Mouse (Mus musculus): ENCODE data around the gene Blvrb. TPM values are rescaled to one million over a fixed set of nuclear protein-coding genes. Genes with fewer than 3 reads are reported as not detected.

Blvrb gene
- total RNA-seq (2021) = 10 to 100 TPM; 29.0 to 36.5 TPM
- long read RNA-seq, experiment 1, transcript Blvrb-201 (5 exons, 1,028 nt) = major isoform, 18 of 20 reads
- long read RNA-seq, experiment 1, partial matches to known transcripts = 0 of 20 reads
- long read RNA-seq, experiment 1, other reads (novel, unspliced or antisense) = 0 of 20 reads
- long read RNA-seq, experiment 2, transcript Blvrb-201 (5 exons, 1,028 nt) = major isoform, 23 of 26 reads
- long read RNA-seq, experiment 2, partial matches to known transcripts = 0 of 26 reads
- long read RNA-seq, experiment 2, other reads (novel, unspliced or antisense) = 1 of 26 reads

DNA sequence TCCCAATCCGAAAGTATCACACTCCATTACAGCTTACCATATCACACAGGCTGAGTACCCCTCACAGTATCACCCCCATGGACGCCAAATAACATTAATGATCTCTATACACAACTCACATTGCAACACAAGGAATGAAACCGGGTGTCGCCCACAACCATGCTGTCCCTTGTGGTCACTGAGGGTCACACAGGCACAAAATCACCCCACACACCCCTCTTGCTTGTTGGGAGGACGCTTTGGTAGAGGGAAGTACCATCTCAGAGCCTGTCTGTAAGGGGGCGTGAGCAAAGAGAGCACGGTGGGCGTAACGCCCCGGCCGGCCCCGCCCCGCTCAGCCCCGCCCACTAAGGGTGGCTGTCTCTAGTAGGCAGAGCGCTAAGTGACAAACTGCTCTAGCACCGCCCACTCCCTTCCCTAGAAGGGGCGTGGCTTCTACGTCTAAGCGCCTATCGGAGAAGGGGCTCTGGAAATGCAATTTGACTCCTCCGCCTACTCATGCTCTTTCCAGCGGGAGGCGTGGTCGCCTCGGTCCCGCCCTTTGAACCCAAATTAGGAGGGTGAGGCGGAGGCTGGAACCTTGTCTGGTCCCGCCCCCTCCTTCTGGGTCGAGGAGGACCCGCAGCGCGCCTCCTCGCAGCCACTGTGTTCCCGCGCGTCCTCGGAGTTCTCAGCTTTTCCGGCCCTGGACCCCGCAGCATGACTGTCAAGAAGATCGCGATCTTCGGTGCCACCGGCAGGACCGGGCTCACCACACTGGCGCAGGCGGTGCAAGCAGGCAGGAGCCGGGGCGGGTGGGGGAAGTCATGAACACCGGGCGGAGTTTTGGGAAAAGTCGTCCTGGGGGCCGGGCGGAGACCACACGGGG lies at the start of gene Blvrb, which contains the start of gene Sptbn4:
Blvrb (plus strand) TSS at position 560 of the 868 bp plus-strand sequence.
Sptbn4 (minus strand) TSS at position 268 of the 868 bp plus-strand sequence.
- DNase-seq (ENCODE audit: low spot score in 2 of 2) = peak; percentile 90 to 97

DNA sequence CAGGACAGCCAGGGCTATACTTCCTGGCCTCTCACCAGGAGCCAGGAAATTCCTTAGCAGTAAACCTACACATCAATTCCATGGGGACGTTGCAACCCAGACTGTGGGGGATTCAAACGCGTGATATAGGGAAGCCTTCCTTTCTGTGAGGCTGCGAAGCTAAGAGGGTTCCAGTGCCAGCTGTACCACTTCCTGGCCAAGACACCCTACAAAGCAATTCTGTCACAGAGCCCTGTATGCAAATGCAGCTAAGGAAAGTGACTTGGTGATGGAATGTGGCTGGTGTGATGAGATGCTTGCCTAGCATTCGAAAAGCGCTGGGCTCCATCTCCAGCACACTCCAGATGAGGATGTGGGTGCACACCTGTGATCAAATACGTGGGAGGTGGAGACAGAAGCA lies 47.2 kb upstream of the Blvrb start:
- no peak for DNase-seq (ENCODE audit: low spot score in 2 of 2)

DNA sequence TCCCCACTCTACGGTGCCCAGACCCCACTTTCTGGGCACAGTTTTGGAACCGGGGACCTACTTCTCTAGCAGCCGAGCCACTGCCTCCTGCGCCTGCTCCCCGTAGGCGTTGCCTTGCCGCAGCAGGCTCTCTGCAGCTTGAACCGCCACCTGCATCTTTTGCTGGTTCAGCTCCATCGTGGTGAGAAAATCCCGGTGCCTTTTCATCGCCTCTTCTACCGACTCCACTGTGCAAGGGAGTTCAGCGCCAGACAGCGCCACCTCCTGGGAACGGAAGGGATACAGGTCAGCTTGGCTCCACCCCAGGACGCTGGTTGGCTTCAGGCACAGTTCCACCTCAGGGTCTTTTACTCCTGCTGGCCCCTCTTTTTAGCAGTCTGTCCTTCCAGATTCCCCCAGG lies 45.1 kb upstream of the Blvrb start:
- peak; percentile 45 to 63 for DNase-seq (ENCODE audit: low spot score in 2 of 2)

DNA sequence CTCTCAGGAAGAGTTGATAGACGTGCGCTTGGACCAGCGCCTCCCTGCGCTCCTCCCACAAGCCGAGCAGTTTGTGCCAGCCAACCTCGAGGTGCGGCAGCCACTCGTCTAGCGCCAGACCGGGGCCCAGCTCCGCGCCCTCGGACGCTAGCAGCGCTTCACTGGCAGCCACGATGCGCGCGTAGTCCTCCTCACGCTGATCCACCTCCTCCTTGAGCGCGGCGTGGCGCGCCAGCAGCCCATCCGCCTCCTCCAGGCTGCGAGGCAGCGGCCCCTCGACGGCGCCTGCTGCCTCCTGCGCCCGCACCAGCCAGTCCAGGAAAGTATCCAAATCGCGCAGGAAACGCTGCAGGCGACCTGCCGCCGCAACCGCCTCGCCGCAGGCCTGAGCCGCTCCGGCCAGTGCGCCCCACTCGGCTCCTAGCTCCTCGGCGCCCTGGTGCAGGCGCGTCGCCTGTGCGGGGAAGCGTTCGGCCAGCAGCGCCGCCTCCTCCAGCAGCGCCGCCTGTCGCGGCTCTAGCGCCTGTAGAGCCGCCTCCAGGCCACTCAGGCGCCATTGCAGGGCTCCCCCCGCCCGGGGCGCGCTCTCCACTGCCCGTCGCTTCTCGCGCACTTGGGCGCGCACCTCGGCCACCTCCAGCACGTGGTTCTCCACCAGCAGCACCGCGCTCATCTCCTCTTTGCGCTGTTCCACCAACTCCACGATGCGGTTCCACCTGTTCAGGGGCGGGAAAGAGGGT lies 43.4 kb upstream of the Blvrb start:
- no peak for DNase-seq (ENCODE audit: low spot score in 2 of 2)

DNA sequence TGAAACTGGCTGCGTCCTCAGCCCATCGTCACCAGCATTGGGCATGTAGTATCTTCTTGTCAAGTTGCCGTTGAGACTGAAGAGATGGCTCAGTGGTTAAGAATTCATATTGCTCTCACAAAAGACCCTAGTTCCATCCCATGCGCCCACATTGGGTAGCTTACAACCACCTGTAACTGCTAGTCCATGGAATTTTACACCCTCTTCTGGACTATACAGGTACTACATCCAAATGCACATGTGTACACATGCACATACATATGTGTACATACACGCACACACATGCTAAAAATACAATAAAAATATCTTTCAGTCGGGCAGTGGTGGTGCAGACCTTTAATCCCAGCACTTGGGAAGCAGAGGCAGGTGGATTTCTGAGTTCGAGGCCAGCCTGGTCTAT lies 41.3 kb upstream of the Blvrb start:
- no peak for DNase-seq (ENCODE audit: low spot score in 2 of 2)

DNA sequence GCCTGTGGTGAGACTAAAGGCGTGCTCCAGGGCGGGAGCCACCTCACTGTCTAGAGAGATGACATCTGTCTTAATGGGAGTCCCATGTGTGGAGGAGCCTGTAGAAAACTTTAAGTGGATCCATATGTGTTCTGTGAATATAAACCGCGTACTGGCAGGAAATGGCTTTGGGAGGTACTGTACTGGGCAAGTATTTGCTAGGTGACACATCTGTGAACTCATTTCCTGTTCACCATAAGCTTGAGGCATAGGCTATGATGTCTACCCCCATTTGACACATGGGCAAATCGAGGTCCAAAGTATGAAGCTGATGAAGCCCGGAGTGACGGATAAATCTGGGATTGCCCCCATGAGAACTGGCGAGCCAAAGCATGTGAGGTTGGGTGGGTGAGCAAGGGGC lies 40.0 kb upstream of the Blvrb start:
- no peak for DNase-seq (ENCODE audit: low spot score in 2 of 2)

DNA sequence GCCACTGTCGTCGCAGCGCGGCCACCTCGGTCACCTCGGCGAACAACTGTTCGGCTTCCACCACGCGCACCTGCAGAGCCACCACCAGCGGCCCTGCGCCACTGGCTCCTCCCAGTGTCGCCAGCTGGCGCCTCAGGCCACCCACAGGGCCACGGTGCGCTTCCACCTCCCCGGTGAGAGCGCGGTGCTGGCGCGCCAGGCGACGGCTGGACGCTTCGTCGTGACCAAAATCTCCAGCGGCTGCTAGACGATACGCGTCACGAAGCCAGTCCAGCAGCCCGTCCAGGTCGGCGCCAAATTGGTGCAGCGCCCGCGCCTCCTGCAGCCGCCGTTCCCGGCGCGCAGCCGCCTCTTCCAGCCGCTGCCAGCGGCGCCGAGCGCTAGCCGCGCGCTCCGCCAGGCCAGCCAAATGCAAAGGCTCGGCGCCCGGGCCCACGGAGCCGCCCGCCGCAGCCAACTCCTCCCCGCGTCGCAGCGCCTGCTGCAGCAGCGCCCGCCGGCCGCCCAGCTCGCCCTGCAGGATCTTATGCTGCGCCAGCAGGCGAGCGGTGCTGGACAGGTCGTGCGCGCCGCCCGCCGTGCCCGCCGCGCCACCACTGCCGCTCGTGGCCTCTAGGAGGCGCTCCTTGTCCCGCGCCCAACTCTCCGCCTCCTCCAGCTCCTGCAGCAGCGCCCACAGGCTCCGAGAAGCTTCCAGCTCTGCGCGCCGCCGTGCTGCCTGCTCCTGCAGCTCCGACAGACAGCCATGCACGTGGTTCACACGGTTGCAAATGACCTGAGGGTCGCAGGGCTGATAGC lies 39.2 kb upstream of the Blvrb start:
- peak; percentile 57 to 66 for DNase-seq (ENCODE audit: low spot score in 2 of 2)

DNA sequence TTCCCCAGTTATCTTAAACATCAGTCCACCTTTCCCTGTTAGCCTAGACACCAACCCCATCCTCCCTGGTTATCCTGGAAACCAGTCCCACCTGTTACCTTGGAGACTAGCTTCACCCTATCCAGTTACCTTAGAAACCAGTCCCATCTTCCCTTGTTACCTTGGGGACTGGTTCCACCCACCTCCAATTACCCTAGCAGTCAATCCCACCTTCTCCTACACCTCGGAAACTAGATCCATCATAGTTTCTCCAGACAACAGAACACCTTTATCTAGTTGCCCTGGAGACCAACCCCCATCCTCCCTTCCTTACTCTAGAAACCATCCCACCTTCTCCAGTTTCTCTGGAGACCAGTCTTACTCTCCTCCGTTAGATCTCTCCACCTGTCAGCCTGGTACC lies 30.6 kb upstream of the Blvrb start:
- no peak for DNase-seq (ENCODE audit: low spot score in 2 of 2)

DNA sequence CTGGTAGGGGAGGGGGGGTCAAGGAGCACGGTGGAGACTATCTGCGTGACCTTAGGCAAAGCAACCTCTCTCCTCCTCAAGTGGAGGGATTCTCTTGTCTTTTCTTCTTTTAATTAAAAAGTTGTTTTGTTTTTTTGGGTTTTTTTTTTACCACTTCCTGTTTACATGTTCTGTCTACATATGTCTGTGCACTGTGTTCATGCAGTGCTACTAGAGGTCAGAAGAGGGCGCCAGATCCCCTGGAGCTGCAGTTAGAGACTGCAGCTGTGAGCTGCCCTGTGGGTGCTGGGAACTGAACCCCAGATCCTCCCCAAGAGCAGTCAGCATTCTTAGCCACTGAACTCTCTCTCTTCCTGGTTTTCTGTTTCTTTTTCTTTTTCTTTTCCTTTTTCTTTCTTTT lies 28.7 kb upstream of the Blvrb start:
- DNase-seq (ENCODE audit: low spot score in 2 of 2) = no peak

DNA sequence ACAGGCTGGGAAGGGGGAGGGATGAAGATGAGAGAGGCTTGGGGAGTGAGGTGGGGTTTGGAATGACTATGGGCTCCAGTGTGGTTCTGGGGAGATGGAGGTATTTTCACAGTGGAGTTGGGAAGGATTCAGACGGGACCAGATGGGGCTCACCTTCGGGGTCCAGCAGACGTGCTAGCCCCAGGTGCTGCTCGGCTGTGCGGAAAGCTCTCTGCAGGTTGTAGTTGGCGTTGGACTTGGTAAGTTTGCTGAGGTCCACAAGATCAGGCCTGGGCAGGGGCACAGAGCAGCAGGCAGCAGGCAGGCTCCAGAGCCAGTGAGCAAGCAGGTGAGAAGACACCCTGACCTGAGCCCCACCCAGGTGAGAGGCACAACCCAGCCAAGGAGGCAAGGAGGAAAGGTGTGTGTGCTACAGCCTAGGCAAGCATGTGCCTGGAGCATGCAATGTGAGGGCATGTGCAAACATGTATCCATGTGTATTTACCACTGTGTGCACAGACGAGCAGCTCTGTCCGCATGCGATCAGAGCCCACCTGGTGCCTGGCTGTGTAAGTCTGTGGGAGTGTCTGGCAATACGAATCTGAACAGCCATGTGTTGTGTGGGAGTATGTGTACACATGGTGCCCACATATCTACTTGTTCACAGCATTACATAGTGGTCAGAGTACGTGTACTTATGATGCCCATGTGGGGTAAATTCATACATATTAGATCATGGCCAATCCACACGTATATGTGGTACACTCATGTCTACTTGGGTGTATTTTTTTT lies 24.0 kb upstream of the Blvrb start:
- DNase-seq (ENCODE audit: low spot score in 2 of 2) = no peak

DNA sequence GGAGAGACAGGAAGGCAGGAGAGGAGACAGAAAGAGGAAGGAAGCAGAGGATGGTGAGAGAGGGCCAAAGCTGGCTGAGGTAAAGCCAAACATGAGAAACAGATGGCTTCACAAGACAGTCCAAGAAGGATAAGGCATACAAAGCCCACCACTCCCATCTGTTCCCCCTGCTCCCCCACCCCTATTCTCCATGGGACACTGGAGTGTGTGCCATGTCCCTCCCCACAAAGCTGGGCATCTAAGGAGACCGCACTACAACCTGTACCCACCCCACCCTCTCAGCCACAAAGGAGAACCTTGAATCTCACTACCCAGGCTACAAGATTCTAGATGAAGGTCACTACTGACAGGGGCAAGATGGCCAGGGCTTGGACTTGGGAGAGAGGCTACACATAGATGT lies 20.4 kb upstream of the Blvrb start:
- no peak for DNase-seq (ENCODE audit: low spot score in 2 of 2)

DNA sequence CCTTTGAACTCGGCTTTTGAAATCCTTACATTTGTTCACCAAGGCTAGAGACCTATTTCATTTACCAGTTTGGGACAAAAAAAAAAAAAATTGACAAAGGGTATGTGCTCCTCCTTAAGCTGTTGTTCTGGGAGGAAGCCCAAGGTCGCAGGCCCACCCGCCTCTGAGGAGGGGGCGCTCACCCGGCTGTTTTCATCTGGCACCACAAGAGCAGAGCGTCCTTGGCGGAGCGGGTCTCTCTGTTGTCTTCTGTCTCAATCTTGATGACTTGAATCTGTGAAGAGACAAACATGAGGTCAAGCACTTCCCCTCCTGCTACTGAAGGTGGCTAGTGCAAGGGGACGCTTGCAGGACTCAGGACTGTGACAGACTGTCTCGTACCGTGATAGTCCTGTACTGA lies 19.8 kb upstream of the Blvrb start:
- DNase-seq (ENCODE audit: low spot score in 2 of 2) = no peak

DNA sequence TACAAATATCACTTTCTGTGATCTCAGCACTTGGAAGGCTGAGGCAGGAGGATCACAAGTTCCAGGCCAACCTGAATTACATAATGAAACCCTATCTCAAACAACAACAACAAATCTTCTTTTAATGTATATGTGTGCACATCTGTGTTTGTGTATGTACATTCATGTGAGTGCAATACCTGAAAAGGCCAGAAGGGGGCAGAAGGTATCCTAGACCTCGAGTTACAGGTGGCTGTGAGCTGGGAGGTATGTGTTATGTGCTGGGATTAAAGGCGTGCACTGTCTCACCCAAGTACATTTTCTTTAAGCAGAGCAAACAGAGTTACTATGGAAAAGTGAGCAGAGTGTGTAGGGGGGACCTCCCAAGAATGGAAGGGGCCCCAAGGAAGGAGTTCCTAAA lies 18.6 kb upstream of the Blvrb start:
- no peak for DNase-seq (ENCODE audit: low spot score in 2 of 2)

DNA sequence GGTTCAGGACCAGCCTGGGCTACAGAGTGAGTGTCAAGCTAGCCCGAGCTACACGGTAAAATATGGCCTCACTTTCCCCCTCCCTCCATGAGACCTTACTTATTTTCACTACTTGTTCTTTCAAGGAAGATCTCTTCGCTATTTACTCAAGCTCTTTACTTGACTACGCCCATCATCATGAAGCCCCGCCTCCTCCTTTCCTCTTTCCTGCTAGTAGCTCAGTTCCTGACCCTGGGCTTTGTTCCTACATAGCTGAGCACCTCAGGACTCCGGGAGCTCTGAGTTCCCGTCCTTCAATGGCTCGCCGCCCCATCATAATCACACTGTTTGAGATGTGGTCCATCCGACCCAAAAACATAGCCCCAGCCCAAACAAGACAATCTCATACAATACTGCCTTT lies 14.4 kb upstream of the Blvrb start:
- no peak for DNase-seq (ENCODE audit: low spot score in 2 of 2)

DNA sequence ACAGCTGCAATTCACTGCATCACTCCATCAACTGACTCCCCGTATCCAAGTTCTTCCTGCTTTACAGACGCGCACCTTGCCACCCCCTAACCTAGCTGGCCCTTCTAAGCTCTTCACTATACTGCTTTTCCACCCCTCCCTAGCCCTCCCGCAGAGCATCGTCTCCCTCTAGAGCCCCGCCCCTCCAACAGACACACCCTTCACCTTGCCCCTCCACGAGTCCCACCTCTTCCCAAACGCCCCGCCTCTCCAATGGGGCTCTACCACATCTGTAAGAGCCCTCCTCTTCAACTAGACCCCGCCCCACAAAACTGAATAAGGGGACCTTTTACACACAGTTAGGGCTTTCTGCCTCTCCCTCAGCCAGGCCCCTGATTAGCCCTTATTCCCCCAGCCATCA lies 14.0 kb upstream of the Blvrb start:
- no peak for DNase-seq (ENCODE audit: low spot score in 2 of 2)

DNA sequence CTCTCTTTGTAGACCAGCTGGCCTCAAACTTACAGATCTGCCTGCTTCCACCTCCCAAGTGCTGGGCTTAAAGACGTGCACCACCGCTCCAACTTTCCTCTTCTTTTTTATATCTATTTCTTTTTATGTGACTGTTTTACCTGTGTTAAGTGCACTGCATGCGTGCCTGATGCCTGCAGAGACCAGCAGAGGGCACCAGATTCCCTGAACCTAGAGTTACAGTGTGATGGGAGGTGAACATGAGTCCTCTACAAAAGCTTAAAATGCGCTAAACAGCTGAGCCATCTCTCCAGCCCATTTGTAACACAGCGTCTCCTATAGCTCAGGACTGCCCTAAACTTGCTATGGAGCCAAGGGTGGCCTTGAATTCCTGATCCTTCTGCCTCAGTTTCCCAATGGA lies 10.2 kb upstream of the Blvrb start:
- no peak for DNase-seq (ENCODE audit: low spot score in 2 of 2)

DNA sequence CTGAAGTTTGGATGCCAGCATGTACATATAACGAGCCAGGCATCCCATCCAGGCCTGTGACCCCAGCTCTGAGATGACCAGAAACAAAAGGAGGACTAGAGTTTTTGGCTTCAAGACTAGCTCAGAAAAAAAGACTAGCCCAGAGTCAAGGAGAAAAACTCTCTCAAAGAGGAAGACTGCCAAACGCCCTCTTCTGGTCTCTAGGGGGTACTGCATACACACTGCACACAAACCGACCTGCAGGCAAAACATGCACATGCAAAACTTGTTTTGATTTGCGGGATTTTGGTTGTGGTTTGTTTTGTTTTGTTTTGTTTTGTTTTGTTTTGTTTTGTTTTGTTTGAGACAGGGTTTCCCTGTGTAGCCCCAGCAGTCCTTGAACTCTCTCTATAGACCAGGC lies 7.8 kb upstream of the Blvrb start:
- no peak for DNase-seq (ENCODE audit: low spot score in 2 of 2)

DNA sequence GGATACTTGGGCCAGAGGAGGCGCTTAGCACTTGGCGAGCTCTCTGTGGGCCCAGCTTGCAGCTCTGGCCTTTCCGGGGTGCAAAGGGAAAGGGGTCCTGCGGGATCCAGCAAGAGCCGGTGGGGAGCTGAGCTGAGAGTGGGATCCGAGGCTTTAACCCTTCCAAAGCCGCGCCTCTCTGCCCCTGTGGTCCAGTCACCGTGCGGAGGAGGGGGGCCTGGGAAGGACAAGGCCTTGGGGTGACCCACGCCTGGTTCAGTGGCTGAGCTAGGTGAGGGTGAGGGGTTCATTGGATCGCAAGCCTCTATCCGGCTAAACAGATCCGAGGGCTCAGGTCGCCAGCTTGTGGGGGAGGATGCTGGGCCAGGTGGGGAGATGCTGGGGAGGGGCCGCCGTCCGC lies 1.7 kb upstream of the Blvrb start:
- DNase-seq (ENCODE audit: low spot score in 2 of 2) = no peak

DNA sequence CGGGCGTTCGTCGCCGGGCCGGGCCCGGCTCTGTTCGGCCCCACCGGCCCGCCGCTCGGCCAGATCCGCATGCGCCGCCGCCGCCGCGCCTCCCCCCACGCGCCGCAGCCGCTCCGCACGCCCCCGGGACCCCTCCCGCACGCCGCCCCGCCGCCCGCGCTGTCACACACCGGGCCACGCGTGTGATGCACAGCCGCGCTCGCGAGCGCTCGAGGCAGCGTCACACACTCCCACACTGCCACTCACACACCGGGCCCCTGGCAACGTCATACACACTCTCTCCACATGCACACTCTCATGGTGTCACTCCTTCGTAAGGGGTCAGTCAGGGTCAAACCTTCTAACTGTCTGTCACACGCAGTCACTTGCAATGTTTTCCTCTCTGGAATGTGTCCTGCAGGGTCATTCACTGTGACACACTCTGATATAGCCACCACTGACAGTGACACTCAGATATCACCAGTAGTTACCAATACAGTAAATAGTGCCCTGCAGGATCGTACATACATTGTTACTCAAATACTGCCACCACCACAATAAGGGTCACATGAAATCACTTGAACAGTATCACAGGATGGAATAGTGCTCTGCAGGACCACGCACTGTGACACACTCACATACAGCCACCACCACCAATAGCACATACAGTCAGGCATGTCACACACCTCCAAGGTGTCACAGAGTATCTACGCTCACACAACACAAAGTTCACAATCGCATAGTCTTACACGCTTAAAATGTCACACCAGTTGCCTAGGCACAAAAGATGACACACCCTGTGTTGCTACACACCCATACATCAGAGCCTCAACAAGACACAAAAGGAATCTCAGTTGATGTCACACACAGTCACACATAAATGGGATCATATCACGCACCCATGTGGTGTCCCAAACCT lies 1.0 kb upstream of the Blvrb start:
- DNase-seq (ENCODE audit: low spot score in 2 of 2) = no peak
